Mouse (Mus musculus) spleen, postnatal 36 days (tissue): ENCODE data around the gene 1700123O20Rik.

Experiments used
- DNase-seq, 2 experiments: peaks; one replicate each; pipeline ENCODE4 v3.0.0; 2022; ENCODE audit warnings: low spot score in 2 of 2, mixed read lengths in 1 of 2

Gene 1700123O20Rik

GRCm38 (mm10) chr14:54678657-54679304, 7.2 kb upstream of the 1700123O20Rik start:
- DNase-seq = no peak

GRCm38 (mm10) chr14:54682396-54682795, 3.6 kb upstream of the 1700123O20Rik start:
- no peak for DNase-seq

DNA sequence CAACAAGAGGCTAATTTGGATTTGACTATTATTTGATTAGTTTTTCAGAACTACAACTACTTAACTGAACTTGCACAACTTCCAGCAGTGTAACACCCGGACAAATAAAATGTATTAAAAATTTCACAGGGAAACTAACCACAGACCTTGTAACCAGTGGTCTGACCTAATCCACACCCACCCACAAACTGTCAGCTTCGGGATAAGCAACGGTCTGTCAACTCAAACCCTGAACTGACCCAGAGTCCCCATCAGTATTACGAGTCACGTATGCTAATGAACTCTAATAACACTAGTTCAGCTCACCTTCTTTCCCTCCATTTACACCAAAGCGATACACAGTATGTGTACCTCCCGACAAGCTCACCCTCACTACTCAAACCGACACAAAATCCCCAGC, 545 bp upstream of the 1700123O20Rik start:
- peak in 1 of 2 experiments; percentile 18 for DNase-seq

DNA sequence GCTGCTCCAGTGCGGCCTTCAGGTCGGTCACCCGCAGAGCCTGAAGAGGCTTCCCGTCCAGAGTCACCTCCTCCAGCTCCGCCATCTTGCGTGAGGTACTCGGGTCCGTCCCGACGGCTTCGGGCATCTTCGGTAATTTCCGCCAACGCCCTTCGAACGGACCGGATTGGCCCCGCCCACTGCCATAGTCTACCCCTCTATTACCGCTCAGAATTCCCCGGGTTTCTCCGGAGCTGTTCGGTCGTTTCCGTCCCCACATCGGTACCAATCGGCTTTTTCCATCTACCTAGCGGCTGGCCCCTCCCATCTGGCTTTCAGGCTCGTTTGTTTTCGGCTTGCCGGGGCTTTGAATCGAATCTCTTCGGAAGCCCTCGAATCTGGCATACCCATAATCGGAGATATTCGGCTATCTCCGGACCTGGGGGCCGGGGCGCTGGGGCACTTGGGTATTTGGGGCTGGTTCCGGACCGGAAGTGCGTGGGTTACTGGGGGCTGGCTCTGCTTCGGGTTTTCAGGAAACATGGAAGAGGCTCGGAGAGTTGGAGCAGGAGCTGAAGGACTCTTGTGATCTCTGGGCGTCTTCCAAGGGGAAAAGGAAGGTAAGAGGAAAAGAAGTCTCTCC, 617 bp downstream of the 1700123O20Rik start, which contains the start of gene Acin1:
Gene Acin1 (minus strand): TSS at position 410 of the 622 bp plus-strand sequence.
- DNase-seq = peak; percentile 99 to 100

DNA sequence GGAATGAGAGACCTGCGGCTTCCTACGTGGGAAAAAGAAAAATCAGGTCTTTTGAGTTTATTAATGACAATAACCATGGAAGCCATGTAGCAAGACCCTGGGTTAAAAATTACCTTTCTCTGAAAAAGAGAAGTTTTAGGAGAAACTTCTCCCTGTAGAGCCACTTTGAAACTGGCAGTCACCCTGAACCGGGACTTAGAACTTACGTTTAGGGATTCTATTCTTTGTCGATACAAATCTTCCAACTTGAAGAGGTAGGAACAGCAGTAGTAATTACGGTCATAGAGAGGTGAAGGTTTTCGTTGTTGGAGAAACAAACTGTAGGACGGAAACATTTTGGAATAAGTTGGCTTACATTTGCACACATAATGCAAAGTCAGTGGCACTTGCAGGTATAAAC, 1.2 kb downstream of the 1700123O20Rik start:
- no peak for DNase-seq

GRCm38 (mm10) chr14:54695042-54695441, 9.0 kb downstream of the 1700123O20Rik start:
- no peak for DNase-seq

GRCm38 (mm10) chr14:54696752-54697151, 10.7 kb downstream of the 1700123O20Rik start:
- no peak for DNase-seq

DNA sequence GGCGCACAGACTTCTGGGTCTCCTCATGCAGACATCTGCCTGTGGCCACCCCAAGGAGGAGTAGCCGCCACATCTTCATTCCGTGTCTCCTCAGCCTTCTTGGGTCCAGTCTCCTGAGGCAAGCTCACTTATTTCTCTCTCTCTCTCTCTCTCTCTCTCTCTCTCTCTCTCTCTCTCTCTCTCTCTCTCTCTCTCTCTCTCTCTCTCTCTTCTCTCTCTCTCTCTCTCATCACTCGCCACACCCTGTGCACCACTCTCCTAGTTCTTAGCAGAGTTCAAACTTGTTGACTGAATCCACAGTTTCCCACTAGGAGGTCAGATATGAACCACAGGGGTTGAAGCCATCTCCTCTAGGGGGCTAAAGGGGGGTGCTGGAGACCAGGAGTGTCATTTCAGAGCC, 12.7 kb downstream of the 1700123O20Rik start, which contains the start of gene Gm29776:
Gene Gm29776 (minus strand): TSS at position 101 of the 400 bp plus-strand sequence.
- DNase-seq = no peak

GRCm38 (mm10) chr14:54699586-54699985, 13.6 kb downstream of the 1700123O20Rik start:
- DNase-seq = no peak

DNA sequence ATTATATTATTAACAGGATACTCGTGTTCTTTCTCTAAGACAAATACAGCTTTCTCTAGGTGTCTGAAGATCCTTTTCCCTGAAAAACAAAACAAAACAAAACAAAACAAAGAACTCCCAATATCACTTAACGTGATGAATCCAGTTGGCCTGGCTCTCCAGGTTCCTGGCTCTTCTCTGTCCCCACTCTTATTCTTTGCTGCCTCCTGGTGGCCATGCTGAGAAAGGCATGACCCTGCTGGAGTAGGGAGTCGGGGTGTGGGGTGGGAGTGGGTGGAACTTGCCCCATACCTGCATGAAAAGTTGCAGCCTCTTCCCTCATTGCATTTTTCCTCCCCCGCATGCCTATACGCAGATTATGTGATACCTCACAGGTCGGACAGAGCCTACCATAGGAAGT, 15.3 kb downstream of the 1700123O20Rik start:
- peak; percentile 65 to 74 for DNase-seq

DNA sequence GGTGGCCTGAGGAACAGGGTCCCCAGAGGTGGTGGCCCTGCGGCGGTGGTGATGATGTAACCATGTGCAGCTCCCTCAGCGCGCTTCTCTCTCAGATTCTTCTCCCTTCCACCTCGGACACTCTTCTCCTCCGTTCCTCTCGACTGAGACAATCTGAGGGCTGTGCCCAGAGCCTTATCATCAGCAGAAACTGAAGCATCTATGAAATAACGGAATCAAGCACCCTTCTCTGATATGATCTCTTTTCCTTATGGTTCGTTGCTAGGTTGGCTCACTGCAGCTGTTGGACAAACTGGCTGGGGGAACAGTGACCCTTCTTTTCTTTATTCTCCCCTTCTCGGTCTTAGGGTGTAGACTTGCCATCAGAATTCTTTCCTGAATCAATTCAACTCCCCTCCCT, 17.2 kb downstream of the 1700123O20Rik start:
- DNase-seq = no peak

- peak; percentile 73 to 84 for DNase-seq
Observed at GRCm38 (mm10) chr14:54705844-54706243, 19.8 kb downstream of the 1700123O20Rik start.

GRCm38 (mm10) chr14:54706589-54707320, 20.7 kb downstream of the 1700123O20Rik start:
- peak in 1 of 2 experiments; percentile 29 for DNase-seq

DNA sequence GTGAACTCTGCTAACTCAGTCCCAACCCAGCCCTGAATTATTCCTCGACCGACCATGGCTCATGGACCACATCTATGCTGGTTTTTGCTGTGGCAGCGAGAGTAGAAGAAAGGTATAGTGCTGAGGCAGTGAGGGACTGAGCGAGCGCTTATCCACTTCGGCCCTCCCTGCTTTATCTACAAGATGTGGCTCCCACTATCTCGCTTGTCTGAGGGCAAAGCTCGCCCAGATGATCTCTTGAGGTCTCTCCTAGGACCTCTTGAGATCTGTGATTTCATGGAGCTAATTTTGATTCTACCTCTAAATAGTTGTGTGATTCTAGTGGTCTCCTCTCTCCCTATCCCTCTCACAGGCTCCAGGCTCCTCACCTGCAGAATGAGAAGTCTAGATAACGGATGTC, 23.0 kb downstream of the 1700123O20Rik start:
- DNase-seq = no peak

GRCm38 (mm10) chr14:54712074-54712473, 26.1 kb downstream of the 1700123O20Rik start, which contains the start of gene Cebpe:
TSS of gene Cebpe (minus strand) at chr14:54712174.
- no peak for DNase-seq

DNA sequence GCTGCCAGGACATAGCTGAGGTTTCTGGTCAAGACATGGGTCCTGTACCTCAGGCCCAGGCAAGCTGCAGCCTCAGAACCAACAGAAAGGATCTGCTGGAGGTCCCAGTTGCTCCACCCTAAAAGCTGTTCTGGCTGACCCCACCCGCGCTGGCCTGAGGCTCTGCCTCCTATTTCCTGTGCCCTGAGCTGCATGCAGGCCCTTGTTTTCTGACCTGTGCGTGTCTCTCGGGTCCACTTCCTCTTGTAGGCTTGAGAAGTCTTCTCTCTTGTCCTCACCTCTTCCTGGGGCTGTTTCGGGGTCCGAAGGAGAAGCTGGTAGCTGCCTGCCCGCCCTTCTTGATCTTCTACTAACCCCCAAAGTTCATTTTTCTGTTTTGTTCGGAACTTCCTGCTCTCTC, 26.8 kb downstream of the 1700123O20Rik start:
- DNase-seq = peak; percentile 18 to 38

DNA sequence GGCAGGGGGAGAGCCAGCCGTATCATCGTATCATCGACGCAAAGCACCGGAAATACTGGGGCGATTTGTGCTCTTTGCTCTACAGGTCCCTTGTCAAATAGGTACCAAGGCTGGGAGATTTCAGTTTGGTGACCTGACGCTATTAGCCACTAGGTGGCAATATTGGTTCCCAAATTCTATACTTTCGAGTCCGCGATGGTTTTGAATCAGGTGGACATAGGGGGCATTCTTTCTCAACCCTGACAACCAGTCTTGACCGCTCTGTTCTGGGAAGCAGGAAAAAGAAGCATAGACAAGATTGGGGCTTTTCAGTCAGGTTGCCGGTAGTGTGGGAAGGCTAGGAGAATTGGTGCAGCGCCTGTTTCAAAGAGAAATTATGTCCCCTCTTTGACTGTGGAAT, 28.1 kb downstream of the 1700123O20Rik start:
- peak; percentile 59 to 70 for DNase-seq

DNA sequence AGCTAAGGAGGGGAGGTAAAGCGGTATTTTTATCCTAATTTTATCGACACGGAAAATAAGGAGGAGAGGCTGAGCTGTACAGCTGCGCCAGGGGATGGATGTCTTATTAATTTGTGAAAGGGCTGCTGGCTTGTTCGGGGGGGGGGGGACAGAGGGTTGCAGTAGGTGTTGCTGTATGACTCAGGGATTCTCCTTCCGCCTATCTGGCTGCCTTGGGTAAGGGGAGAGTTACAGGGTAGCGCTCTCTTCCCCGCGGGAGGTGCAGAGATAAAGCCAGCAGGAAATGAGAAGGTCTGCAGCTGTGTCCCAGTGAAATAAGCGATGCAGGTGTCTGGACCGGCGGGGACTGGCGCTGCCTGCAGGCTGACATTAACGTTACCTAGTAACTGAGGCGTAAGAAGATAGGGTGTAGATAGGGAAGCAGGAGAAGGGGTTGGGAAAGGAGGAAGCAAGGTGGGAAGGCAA, 28.6 kb downstream of the 1700123O20Rik start:
- DNase-seq = no peak

DNA sequence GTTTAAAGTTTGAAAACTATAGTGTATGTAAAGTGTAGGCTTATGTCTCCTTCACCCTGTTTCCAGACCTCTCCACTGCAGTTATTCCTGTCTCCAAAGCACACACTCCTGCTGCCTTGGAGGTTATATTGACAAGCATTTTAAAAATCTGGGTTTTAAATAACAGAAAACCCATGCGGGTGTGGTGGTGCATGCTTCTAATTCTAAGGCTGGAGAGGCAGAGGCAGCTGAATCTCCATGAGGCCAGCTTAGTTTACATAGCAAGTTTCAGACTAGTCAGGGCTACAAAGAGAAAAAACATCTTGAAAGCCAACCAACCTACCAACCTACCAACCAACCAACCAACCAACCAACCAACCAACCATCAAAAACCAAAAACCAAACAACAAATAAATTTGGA, 29.4 kb downstream of the 1700123O20Rik start:
- no peak for DNase-seq

DNA sequence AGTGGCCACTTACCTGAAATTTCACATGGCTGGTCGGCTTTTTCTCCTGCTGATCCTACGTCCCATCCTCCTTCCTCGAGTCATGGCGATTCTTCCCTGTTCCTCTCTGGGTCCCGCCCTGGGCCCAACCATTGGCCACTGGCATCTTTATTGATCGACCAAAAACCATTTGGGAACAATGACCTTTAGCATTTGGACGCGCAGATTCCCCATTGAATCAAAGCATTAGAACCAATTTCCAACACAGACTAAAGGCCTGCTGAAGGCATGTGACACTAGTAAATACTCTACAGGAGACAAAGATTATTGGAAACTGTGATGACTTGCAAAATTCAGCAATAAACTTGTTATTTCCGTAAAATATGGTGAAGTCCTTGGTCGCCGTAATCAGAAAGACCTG, 34.0 kb downstream of the 1700123O20Rik start:
- no peak for DNase-seq

DNA sequence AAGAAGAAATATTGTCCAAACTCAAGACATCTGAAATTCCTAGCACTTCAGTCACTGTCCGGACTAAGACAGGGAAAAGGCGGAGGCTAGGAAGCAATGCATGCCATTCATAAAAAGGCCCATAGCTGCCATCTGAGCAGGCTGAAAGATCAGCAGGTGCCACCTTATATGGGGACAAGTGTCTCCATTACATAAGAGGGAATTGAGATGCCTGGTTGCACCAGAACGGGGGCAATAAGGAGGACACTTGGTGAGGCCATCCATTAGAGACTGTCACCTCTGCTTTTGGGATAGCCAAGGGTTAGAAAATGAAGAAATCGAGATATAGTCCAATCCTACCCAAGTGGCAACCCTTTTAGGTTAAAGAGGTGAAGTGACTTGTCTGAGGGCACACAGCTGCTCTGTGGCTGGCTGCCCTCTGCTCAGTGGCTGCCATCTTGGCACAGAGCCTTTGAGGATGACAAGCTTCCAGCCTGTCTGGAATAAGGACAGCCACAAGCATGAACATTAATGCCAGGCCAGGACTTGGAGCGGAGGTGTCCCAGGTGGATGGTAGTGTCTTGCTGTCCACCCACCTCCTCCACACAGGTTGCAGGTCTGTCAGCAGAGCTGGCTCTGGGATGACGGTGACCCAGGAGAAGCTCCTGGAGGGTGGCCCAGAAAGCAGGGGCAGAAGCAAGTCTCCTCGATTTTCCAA, 34.8 kb downstream of the 1700123O20Rik start:
- DNase-seq = no peak

- no peak for DNase-seq
Observed at GRCm38 (mm10) chr14:54721711-54722110, 35.7 kb downstream of the 1700123O20Rik start.
